Comparison of ENCODE assay signal across 14 mouse cellular contexts in the genomic region with DNA sequence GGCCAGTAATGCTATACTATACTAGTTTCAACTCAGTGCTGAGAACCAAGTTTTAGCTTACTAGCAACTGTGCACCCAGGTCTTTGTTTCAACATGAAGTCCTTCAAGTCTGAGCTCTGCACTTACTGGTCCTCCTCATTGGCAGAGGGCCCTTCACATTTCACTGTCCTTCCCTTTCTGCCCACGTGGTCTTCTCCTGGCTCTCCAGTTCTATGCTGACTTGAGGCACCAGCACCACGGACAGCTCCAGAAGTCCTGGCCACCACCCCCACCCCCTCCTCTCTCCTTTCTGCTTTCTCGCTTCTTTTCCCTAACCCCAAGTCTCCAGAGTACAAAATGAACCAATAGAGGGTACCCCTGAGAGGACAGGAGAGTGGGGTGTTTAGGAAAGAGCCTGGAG. TPM values are rescaled to one million over a fixed set of nuclear protein-coding genes. Genes with fewer than 3 reads are reported as not detected.
DNase-seq lines count a peak whose midpoint lies in the region; ATAC-seq lines count a peak whose summit lies in the region.
"Had no signal": no experiment of that assay in that cellular context is flagged by ENCODE, and none has a peak within 500 bp of the region (broad histone marks: within the 10 kb centered on the region; RNA-seq: fewer than 3 reads in every experiment).

No protein-coding gene starts in this region.

- H3K9me3 ChIP-seq in heart, embryonic 12.5 days (replicated peaks) = no peaks in the 10 kb centered on the region
- H3K9me3 ChIP-seq: liver, embryonic 13.5 days had no signal

- no peaks in the 10 kb centered on the region for H3K36me3 ChIP-seq in heart, embryonic 12.5 days
- H3K36me3 ChIP-seq: liver, embryonic 13.5 days had no signal

- no peak overlapping the region for H3K4me3 ChIP-seq in heart, embryonic 12.5 days
- H3K4me3 ChIP-seq: liver, embryonic 13.5 days had no signal

- H3K4me1 ChIP-seq in heart, embryonic 12.5 days (replicated peaks) = no peaks in the 10 kb centered on the region
- H3K4me1 ChIP-seq: liver, embryonic 13.5 days had no signal

- no peak for ATAC-seq in inflammation-experienced regulatory T-cells, adult 6 months
- ATAC-seq in heart, embryonic 12.5 days (ENCODE audit: insufficient number of reproducible peaks, low FRiP score) = no peak
- ATAC-seq: forebrain, embryonic 14.5 days had no signal

- H3K9ac ChIP-seq in heart, embryonic 12.5 days = no peak overlapping the region
- H3K9ac ChIP-seq: liver, embryonic 13.5 days had no signal

- H3K27me3 ChIP-seq in heart, embryonic 12.5 days (replicated peaks) = peaks cover 72% of the 10 kb centered on the region

- WGBS in heart, embryonic 12.5 days = 2% methylated on average over 3 of the region's 3 CpGs

- peak; percentile 64 for DNase-seq in kidney, postnatal 10 days
- no peak for DNase-seq in kidney, adult 18-20 months
- peak; percentile 12 for DNase-seq in retina, embryonic 14.5 days (ENCODE audit: low spot score)
- DNase-seq in retina, postnatal 1 day = no peak
- peak; percentile 48 for DNase-seq in embryo, embryonic 11 days
- DNase-seq: cerebellum, postnatal 25 days; layer of hippocampus, adult 9-11 months; liver, embryonic 13.5 days; right cerebral cortex, adult 18-20 months had no signal

- no peak overlapping the region for H3K27ac ChIP-seq in heart, embryonic 12.5 days (ENCODE audit: poor library complexity, severe bottlenecking)
- H3K27ac ChIP-seq: liver, embryonic 13.5 days had no signal

- H3K4me2 ChIP-seq in heart, embryonic 12.5 days = no peak overlapping the region
- H3K4me2 ChIP-seq: liver, embryonic 13.5 days had no signal

RNA-seq across cellular contexts. Expression of a gene that starts 4.4 kb away (rescaled TPM):
- not detected for polyA plus RNA-seq in inflammation-experienced regulatory T-cells, adult 6 months (2017; shearing (Covaris generic))
- not detected in 2 replicates for polyA plus RNA-seq in heart, embryonic 12.5 days (2016; fragmentation: Nextera tagmentation; extraction: Ambion mirVana)
- polyA plus RNA-seq: liver, embryonic 13.5 days; spleen, adult 2 months had no signal

RNA-seq across cellular contexts. Expression of a gene that starts 11.7 kb away (rescaled TPM):
- not detected for polyA plus RNA-seq in inflammation-experienced regulatory T-cells, adult 6 months (2017; shearing (Covaris generic))
- 0.06 and 0.14 TPM in 2 replicates for polyA plus RNA-seq in heart, embryonic 12.5 days (2016; fragmentation: Nextera tagmentation; extraction: Ambion mirVana)

RNA-seq across cellular contexts. Expression of a gene that starts 46.8 kb away (rescaled TPM):
- not detected for polyA plus RNA-seq in inflammation-experienced regulatory T-cells, adult 6 months (2017; shearing (Covaris generic))
- polyA plus RNA-seq in heart, embryonic 12.5 days (2016; fragmentation: Nextera tagmentation; extraction: Ambion mirVana) = not detected in 2 replicates
- polyA plus RNA-seq: forebrain, embryonic 14.5 days; liver, embryonic 13.5 days; spleen, adult 2 months had no signal

RNA-seq across cellular contexts. Expression of a gene that starts 54.5 kb away (rescaled TPM):
- not detected for polyA plus RNA-seq in inflammation-experienced regulatory T-cells, adult 6 months (2017; shearing (Covaris generic))
- polyA plus RNA-seq in heart, embryonic 12.5 days (2016; fragmentation: Nextera tagmentation; extraction: Ambion mirVana) = 3.9 and 4.0 TPM in 2 replicates
- polyA plus RNA-seq: forebrain, embryonic 14.5 days; neural tube, embryonic 14.5 days had no signal

Comparison
In these comparisons a context has a peak if more than half of its experiments do, and no peak if none do; other contexts are left out.
1. DNase-seq: peak in kidney, postnatal 10 days (single experiment), retina, embryonic 14.5 days (single experiment) and embryo, embryonic 11 days (single experiment); none in kidney, adult 18-20 months (single experiment) and retina, postnatal 1 day (single experiment).